In the genomic region with DNA sequence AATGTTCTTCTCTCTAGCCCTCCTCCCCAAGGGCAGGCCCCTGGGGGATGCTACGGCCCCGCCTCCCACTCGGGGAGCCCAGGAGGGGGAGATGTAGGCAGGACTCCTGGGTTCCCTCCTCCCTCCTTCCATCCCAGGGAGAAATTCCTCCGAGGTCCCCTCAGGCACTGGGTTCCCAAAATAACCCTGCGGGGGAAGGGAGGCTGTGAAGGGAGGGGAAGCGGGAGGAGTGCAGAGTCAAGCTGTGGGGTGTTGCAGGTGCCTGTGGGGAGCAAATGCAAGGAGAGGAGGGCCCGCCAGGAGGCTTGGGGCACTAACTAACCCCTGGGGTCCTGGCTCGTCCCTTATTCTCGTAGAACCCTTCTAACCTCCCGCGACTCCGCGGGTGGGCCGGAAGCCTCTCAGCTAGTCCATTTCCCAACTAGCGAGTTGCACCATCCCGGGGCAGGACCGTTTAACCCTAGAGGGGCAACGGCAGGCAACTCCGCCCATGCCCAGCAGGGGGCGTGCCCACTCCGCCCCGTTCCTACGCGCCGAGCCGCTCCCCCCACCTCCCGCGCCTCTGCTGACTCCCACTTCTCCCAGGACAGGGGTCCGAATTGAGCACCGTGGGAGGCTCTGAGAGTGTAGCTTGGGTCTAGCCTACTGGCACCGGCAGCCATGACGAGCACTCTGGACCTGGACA, we compare ENCODE assay signal across 8 mouse cellular contexts. TPM values are rescaled to one million over a fixed set of nuclear protein-coding genes. Genes with fewer than 3 reads are reported as not detected.
A peak's percentile ranks its signal among the peaks of the same experiment; 100 is the strongest.
DNase-seq lines count a peak whose midpoint lies in the region; ATAC-seq and TF ChIP-seq lines count a peak whose summit lies in the region.

No protein-coding gene starts in this region.

- peaks cover 37% of the 10 kb centered on the region for H3K4me1 ChIP-seq in forebrain, embryonic 13.5 days
- H3K4me1 ChIP-seq in heart, postnatal 0 days (ENCODE audit: control insufficient read depth, insufficient read depth) = peaks cover 26% of the 10 kb centered on the region

- peak; percentile 71 for TF ChIP-seq CTCF in heart, postnatal 0 days (IDR thresholded peaks at IDR 0.05; ENCODE audit: low read depth)

- WGBS in forebrain, embryonic 13.5 days = 0% methylated on average over 32 of the region's 32 CpGs
- WGBS in heart, postnatal 0 days = under 1% methylated on average over 32 of the region's 32 CpGs

- H3K9me3 ChIP-seq in forebrain, embryonic 13.5 days (replicated peaks) = no peaks in the 10 kb centered on the region
- H3K9me3 ChIP-seq in heart, postnatal 0 days (replicated peaks; ENCODE audit: control insufficient read depth, low read length) = no peaks in the 10 kb centered on the region

- peak; percentile 41; the same call in 1 of the 2 replicates for TF ChIP-seq EP300 in heart, postnatal 0 days (IDR thresholded peaks at IDR 0.05; ENCODE audit: low read depth)

- peak; percentile 65 for DNase-seq in Muller cell, postnatal 12 days (ENCODE audit: inconsistent ontology term)
- peak; percentile 74 for DNase-seq in c-Kit-positive CD71-negative TER-119-negative erythroid progenitor cells, embryonic 14.5 days (ENCODE audit: low read depth)
- peak; percentile 72 for DNase-seq in heart, postnatal 0 days (ENCODE audit: low spot score)
- peak; percentile 84 to 86 for DNase-seq in kidney, postnatal 25 days
- DNase-seq in right cerebral cortex, postnatal 14 days = peak; percentile 74
- DNase-seq in urinary bladder, postnatal 36 days (ENCODE audit: low spot score in 2 of 2) = peak; percentile 71 to 84

- H3K4me2 ChIP-seq in forebrain, embryonic 13.5 days = peak overlapping the region; percentile 99
- H3K4me2 ChIP-seq in heart, postnatal 0 days (ENCODE audit: low read depth, low read length) = peak overlapping the region; percentile 99

- ATAC-seq in forebrain, embryonic 13.5 days = no peak
- peak; percentile 47 for ATAC-seq in heart, postnatal 0 days (ENCODE audit: insufficient read depth, low read depth)
- peak; percentile 73 for ATAC-seq in megakaryocyte, adult 5-6 weeks (ENCODE audit: poor library complexity, severe bottlenecking)

- H3K4me3 ChIP-seq in forebrain, embryonic 13.5 days = peak overlapping the region; percentile 63
- H3K4me3 ChIP-seq in heart, postnatal 0 days (ENCODE audit: low read depth, low read length) = peak overlapping the region; percentile 71

- no peak overlapping the region for H3K27ac ChIP-seq in forebrain, embryonic 13.5 days
- H3K27ac ChIP-seq in heart, postnatal 0 days (ENCODE audit: low read depth) = peak overlapping the region; percentile 49

- peak overlapping the region; percentile 43 for H3K9ac ChIP-seq in forebrain, embryonic 13.5 days
- no peak overlapping the region; the same call in 1 of the 2 replicates for H3K9ac ChIP-seq in heart, postnatal 0 days (replicated peaks; ENCODE audit: low read depth, low read length)

- no peaks in the 10 kb centered on the region for H3K36me3 ChIP-seq in forebrain, embryonic 13.5 days (ENCODE audit: poor library complexity, severe bottlenecking)
- peaks cover 2% of the 10 kb centered on the region; the same call in 1 of the 2 replicates for H3K36me3 ChIP-seq in heart, postnatal 0 days (replicated peaks; ENCODE audit: control insufficient read depth, insufficient read depth, low read length)

- H3K27me3 ChIP-seq in forebrain, embryonic 13.5 days = peaks cover 32% of the 10 kb centered on the region
- no peaks in the 10 kb centered on the region for H3K27me3 ChIP-seq in heart, postnatal 0 days (ENCODE audit: control insufficient read depth, insufficient read depth, low read length)

RNA-seq across cellular contexts. Expression of a gene that starts 2.1 kb away (rescaled TPM):
- 21.1 and 25.1 TPM in 2 replicates for polyA plus RNA-seq in forebrain, embryonic 13.5 days (2015; fragmentation: Nextera tagmentation; extraction: Ambion mirVana)
- total RNA-seq in heart, postnatal 0 days (2014; rRNA removed; ENCODE audit: low replicate concordance) = 25.3 and 55.6 TPM in 2 replicates
- 46.6 and 55.5 TPM in 2 replicates for polyA plus RNA-seq in heart, postnatal 0 days (2015; fragmentation: Nextera tagmentation; extraction: Ambion mirVana)
- 213 and 232 TPM in 2 replicates for total RNA-seq in megakaryocyte, adult 5-6 weeks (2015)
- total RNA-seq in megakaryocyte, adult 5-6 weeks (2017) = 195 and 214 TPM in 2 replicates

RNA-seq across cellular contexts. Expression of a gene that starts 17.1 kb away (rescaled TPM):
- 2.0 and 2.1 TPM in 2 replicates for polyA plus RNA-seq in forebrain, embryonic 13.5 days (2015; fragmentation: Nextera tagmentation; extraction: Ambion mirVana)
- total RNA-seq in heart, postnatal 0 days (2014; rRNA removed; ENCODE audit: low replicate concordance) = 451 and 487 TPM in 2 replicates
- polyA plus RNA-seq in heart, postnatal 0 days (2015; fragmentation: Nextera tagmentation; extraction: Ambion mirVana) = 390 and 400 TPM in 2 replicates
- total RNA-seq in megakaryocyte, adult 5-6 weeks (2015) = 0.80 and 3.2 TPM in 2 replicates
- total RNA-seq in megakaryocyte, adult 5-6 weeks (2017) = 0.11 and 0.12 TPM in 2 replicates

RNA-seq across cellular contexts. Expression of a gene that starts 17.3 kb away (rescaled TPM):
- 16.9 and 18.1 TPM in 2 replicates for polyA plus RNA-seq in forebrain, embryonic 13.5 days (2015; fragmentation: Nextera tagmentation; extraction: Ambion mirVana)
- total RNA-seq in heart, postnatal 0 days (2014; rRNA removed; ENCODE audit: low replicate concordance) = not detected in 2 replicates
- polyA plus RNA-seq in heart, postnatal 0 days (2015; fragmentation: Nextera tagmentation; extraction: Ambion mirVana) = 0.67 and 0.68 TPM in 2 replicates
- 0.21 TPM in 1 of 2 replicates, not detected in the other for total RNA-seq in megakaryocyte, adult 5-6 weeks (2015)
- not detected in 2 replicates for total RNA-seq in megakaryocyte, adult 5-6 weeks (2017)

RNA-seq across cellular contexts. Expression of a gene that starts 37.8 kb away (rescaled TPM):
- 134 and 139 TPM in 2 replicates for polyA plus RNA-seq in forebrain, embryonic 13.5 days (2015; fragmentation: Nextera tagmentation; extraction: Ambion mirVana)
- total RNA-seq in heart, postnatal 0 days (2014; rRNA removed; ENCODE audit: low replicate concordance) = 41.8 and 94.6 TPM in 2 replicates
- 31.8 and 38.3 TPM in 2 replicates for polyA plus RNA-seq in heart, postnatal 0 days (2015; fragmentation: Nextera tagmentation; extraction: Ambion mirVana)
- total RNA-seq in megakaryocyte, adult 5-6 weeks (2015) = 164 and 205 TPM in 2 replicates
- total RNA-seq in megakaryocyte, adult 5-6 weeks (2017) = 179 and 212 TPM in 2 replicates

Comparison
In these comparisons a context has a peak if more than half of its experiments do, and no peak if none do; other contexts are left out.
1. RNA of a gene that starts 17.1 kb away (total RNA-seq): 451 to 487 TPM in heart, postnatal 0 days; 0.11 to 3.2 TPM in megakaryocyte, adult 5-6 weeks; every median in the first group is over 100 times any median in the second.
2. Peak in every context shown above with its lines, with median percentiles within 50 percentile points of each other: DNase-seq.